Mouse (Mus musculus): ENCODE results near the gene Slc44a1. TPM values are rescaled to one million over a fixed set of nuclear protein-coding genes. Genes with fewer than 3 reads are reported as not detected.

Gene Slc44a1
- polyA plus RNA-seq (2014; fragmentation: Illumina TruSeq; extraction: RNeasy Lipid Tissue Mini Kit (QIAGEN cat#74804); ENCODE audit: low read depth, low replicate concordance) = 44.8 TPM

DNA sequence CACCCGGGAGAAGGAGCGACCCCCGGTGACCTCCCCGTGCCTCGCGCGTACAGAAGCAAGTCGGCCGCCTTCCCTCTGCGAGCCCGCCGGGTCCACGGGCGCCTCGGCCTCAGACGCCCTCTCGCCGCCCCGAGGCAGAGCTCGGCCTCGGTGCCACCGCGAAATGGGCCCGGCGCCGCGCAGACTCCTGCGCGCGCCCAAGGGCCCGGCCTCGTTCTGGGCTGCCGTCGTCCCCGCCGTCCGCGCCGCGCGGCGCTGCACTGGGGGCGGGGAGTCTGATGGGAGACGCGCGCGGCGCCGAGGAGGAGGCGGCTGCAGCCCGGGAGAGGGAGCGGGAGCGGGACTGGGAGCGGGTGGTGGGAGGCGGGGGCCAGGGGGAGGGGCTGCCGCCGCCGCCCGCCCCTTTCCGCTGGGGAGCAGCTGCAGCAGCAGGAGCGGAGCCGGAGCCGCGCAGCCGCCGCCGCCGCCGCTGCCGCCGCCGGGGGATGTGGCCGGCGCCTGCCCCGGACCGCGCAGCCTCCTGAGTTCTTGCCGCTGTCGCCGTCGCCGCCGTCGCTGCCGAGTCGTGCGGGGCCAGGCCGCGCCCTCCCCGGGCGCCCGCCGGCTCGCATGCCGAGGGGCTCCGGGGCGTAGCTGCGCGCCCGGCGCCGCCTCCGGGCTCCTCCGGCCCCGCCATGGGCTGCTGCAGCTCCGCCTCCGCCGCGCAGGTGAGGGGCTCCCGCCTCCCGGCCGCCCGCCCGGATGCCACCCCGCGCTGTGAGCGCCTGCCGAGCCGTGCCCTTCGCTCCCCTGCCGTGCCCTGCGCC lies at the start of gene Slc44a1:
Gene Slc44a1, plus strand, starts transcription at position 404 of the 806 bp plus-strand sequence.

DNA sequence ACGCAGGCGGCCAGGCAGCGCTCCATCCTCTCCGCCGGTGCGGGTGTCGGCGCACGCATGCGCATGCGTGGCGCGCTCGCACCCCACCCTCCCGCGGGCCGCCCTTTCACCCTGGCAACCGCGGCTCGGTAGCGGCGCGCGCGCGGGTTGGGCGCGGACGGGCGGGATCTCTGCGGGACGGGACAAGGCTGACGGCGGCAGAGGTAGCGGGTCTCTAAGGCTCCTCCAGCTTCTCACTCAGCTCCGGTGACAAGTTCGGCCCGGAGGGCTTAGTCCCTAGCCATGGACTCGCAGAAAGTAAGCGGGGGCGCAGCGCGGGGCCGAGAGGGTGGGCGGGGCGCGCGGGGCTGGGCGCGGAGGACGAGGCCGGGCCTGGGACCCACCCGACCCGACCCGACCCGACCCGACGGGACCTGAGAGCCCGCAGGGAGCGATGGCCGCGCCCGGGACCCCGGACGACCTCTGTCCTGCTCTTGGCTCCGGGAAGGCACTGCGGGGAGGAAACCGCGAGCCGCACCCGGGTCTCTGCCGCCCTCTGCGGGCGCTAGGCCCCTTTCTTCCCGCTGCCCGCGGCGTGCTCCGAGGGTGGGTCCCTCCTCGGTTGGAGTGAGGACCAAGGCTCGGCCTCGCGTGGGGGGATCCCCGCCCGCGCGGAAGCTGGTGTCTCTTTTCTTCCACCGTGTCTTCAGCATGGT lies 191.2 kb downstream of the Slc44a1 start, which contains the start of gene Fsd1l:
Gene Fsd1l, plus strand, starts transcription at position 156 of the 695 bp plus-strand sequence.

Other genes with a start within 250 kb of the Slc44a1 start
- gene Fsd1l, start 191.1 kb downstream of the Slc44a1 start, polyA plus RNA-seq (2014; fragmentation: Illumina TruSeq; extraction: RNeasy Lipid Tissue Mini Kit (QIAGEN cat#74804); ENCODE audit: low read depth, low replicate concordance) = 0.45 TPM